Mouse (Mus musculus) embryonic facial prominence, embryonic 14.5 days (tissue): ENCODE measurements around the gene 2200002D01Rik. TPM values are rescaled to one million over a fixed set of nuclear protein-coding genes. Genes with fewer than 3 reads are reported as not detected.

Experiments
- ATAC-seq: fragments of 200-750 bp; cut with Nextera tagmentation; 2 replicates; pipeline ENCODE4 v1.8.0; 2017; ENCODE audit warnings: low read depth, moderate number of reproducible peaks, moderate TSS enrichment
- DNase-seq: peaks from one replicate; pipeline ENCODE4 v3.0.0-alpha.2; 2015; ENCODE audit warnings: low spot score
- H3K27ac ChIP-seq: fragments of 300-500 bp; sonication (generic); replicated peaks from 2 replicates; pipeline ENCODE4 v1.5.1; 2014; ENCODE audit warnings: low read depth, mild to moderate bottlenecking, low read length, moderate library complexity
- H3K27me3 ChIP-seq: fragments of 300-500 bp; sonication (generic); replicated peaks from 2 replicates; pipeline ENCODE4 v1.6.1; 2014; ENCODE audit warnings: low read length; ENCODE audit not compliant: control insufficient read depth, insufficient read depth
- H3K36me3 ChIP-seq: fragments of 300-500 bp; sonication (generic); 2 replicates; pipeline ENCODE4 v1.6.1; 2014; ENCODE audit warnings: low read length, mixed read lengths; ENCODE audit not compliant: control insufficient read depth, insufficient read depth
- H3K4me1 ChIP-seq: fragments of 300-500 bp; sonication (generic); 2 replicates; pipeline ENCODE4 v1.6.1; 2014; ENCODE audit warnings: antibody characterized with exemption, low read length; ENCODE audit not compliant: control insufficient read depth, insufficient read depth
- H3K4me2 ChIP-seq: fragments of 300-500 bp; sonication (generic); 2 replicates; pipeline ENCODE4 v1.6.1; 2014; ENCODE audit warnings: low read depth, mild to moderate bottlenecking, low read length, moderate library complexity, mixed read lengths
- H3K4me3 ChIP-seq: fragments of 300-500 bp; sonication (generic); 2 replicates; pipeline ENCODE4 v1.5.1; 2014; ENCODE audit warnings: low read depth, mild to moderate bottlenecking, low read length
- H3K9ac ChIP-seq: fragments of 300-500 bp; sonication (generic); 2 replicates; pipeline ENCODE4 v1.6.1; 2014; ENCODE audit warnings: low read depth, mild to moderate bottlenecking, low read length, moderate library complexity, mixed read lengths
- H3K9me3 ChIP-seq: fragments of 300-500 bp; sonication (generic); 2 replicates; pipeline ENCODE4 v1.6.1; 2016; ENCODE audit warnings: low read length; ENCODE audit not compliant: control insufficient read depth
- WGBS: fragments of 180-500 bp; shearing (Covaris S2); extraction: QIAGEN DNeasy Blood & Tissue Kit; methylation state at CpG from one replicate; pipeline ENCODE4 v1.1.7; 2014; 5-methylcytosine and 5-hydroxymethylcytosine counted together
- polyA plus RNA-seq: library from polyadenylated mRNA; unstranded; fragments of >200 nt; fragmentation: Nextera tagmentation; extraction: Ambion mirVana; gene quantifications from 2 replicates; pipeline ENCODE4 v1.2.1, GENCODE M21; 2014

Gene 2200002D01Rik
- polyA plus RNA-seq, 1 experiment from 2014 or later = 4.3 TPM

- no peaks in the 10 kb centered on the region for H3K36me3 ChIP-seq
- no peaks in the 10 kb centered on the region for H3K9me3 ChIP-seq
- 85% methylated on average over 4 of the region's 4 CpGs for WGBS
- H3K4me1 ChIP-seq = no peaks in the 10 kb centered on the region
- no peak overlapping the region for H3K9ac ChIP-seq
- DNase-seq (no peak), ATAC-seq (no peak)
- H3K4me3 ChIP-seq = no peak overlapping the region
- H3K4me2 ChIP-seq = no peak overlapping the region
- no peak overlapping the region for H3K27ac ChIP-seq
- H3K27me3 ChIP-seq = peaks cover 9% of the 10 kb centered on the region
These were observed 11.7 kb downstream of the 2200002D01Rik start for GRCm38 (mm10) chr7:29236593-29236992.

- no peaks in the 10 kb centered on the region for H3K36me3 ChIP-seq
- no peaks in the 10 kb centered on the region for H3K9me3 ChIP-seq
- H3K27me3 ChIP-seq = peaks cover 15% of the 10 kb centered on the region
- ATAC-seq = no peak
- no peak overlapping the region for H3K9ac ChIP-seq
- H3K4me3 ChIP-seq = no peak overlapping the region
- no peaks in the 10 kb centered on the region for H3K4me1 ChIP-seq
- no peak overlapping the region for H3K27ac ChIP-seq
- no peak for DNase-seq
- H3K4me2 ChIP-seq = no peak overlapping the region
- WGBS = 65% methylated on average over 5 of the region's 5 CpGs
These were observed 13.6 kb downstream of the 2200002D01Rik start for GRCm38 (mm10) chr7:29234661-29235060.

GRCm38 (mm10) chr7:29233745-29234144, 14.5 kb downstream of the 2200002D01Rik start:
- Histone ChIP-seq H3K4me2 (no peak overlapping the region), H3K9me3 (no peaks in the 10 kb centered on the region), H3K27me3 (peaks cover 15% of the 10 kb centered on the region), H3K36me3 (no peaks in the 10 kb centered on the region), H3K27ac (no peak overlapping the region), H3K4me1 (no peaks in the 10 kb centered on the region), H3K4me3 (no peak overlapping the region), H3K9ac (no peak overlapping the region)
- 55% methylated on average over 6 of the region's 6 CpGs for WGBS
- ATAC-seq = no peak
- peak; percentile 69 for DNase-seq

GRCm38 (mm10) chr7:29232247-29233013, 15.8 kb downstream of the 2200002D01Rik start, which contains the start of gene Kcnk6:
Gene Kcnk6, minus strand, starts transcription at chr7:29232515.
- no peaks in the 10 kb centered on the region for H3K4me1 ChIP-seq
- peak; percentile 54 for ATAC-seq

GRCm38 (mm10) chr7:29231517-29231916, 16.7 kb downstream of the 2200002D01Rik start:
- no peak overlapping the region for H3K9ac ChIP-seq
- peak overlapping the region; percentile 95 for H3K4me2 ChIP-seq
- 56% methylated on average over 3 of the region's 3 CpGs for WGBS
- peaks cover 15% of the 10 kb centered on the region for H3K27me3 ChIP-seq
- no peaks in the 10 kb centered on the region for H3K4me1 ChIP-seq
- no peaks in the 10 kb centered on the region for H3K36me3 ChIP-seq
- no peaks in the 10 kb centered on the region for H3K9me3 ChIP-seq
- H3K27ac ChIP-seq = no peak overlapping the region
- ATAC-seq (no peak), DNase-seq (no peak)
- peak overlapping the region; percentile 61 for H3K4me3 ChIP-seq

More at GRCm38 (mm10) chr7:29232247-29233013, 15.8 kb downstream of the 2200002D01Rik start, which contains the start of gene Kcnk6:
- WGBS = 2% methylated on average over 25 of the region's 62 CpGs
- peak within 1 kb of the TSS; percentile 61 for H3K4me3 ChIP-seq
- peak within 1 kb of the TSS; percentile 77 for H3K9ac ChIP-seq
- no peak within 1 kb of the TSS for H3K27ac ChIP-seq
- H3K4me2 ChIP-seq = peak within 1 kb of the TSS; percentile 95
- H3K9me3 ChIP-seq = no peaks in the 10 kb centered on the region
- H3K27me3 ChIP-seq = peaks cover 15% of the 10 kb centered on the region
- DNase-seq = no peak
- H3K36me3 ChIP-seq = no peaks in the 10 kb centered on the region

- Histone ChIP-seq H3K36me3 (no peaks in the 10 kb centered on the region), H3K4me1 (no peaks in the 10 kb centered on the region), H3K9me3 (no peaks in the 10 kb centered on the region), H3K9ac (no peak overlapping the region), H3K27ac (no peak overlapping the region), H3K4me2 (no peak overlapping the region), H3K4me3 (no peak overlapping the region), H3K27me3 (peaks cover 15% of the 10 kb centered on the region)
- no peak for DNase-seq
- WGBS = 24% methylated on average over 3 of the region's 3 CpGs
- ATAC-seq = no peak
These were observed 17.7 kb downstream of the 2200002D01Rik start for GRCm38 (mm10) chr7:29230560-29230959.

- Histone ChIP-seq H3K4me1 (no peaks in the 10 kb centered on the region), H3K36me3 (no peaks in the 10 kb centered on the region), H3K9ac (no peak overlapping the region), H3K4me3 (no peak overlapping the region), H3K27ac (no peak overlapping the region), H3K4me2 (no peak overlapping the region), H3K27me3 (peaks cover 15% of the 10 kb centered on the region), H3K9me3 (no peaks in the 10 kb centered on the region)
- 69% methylated on average over 4 of the region's 4 CpGs for WGBS
- ATAC-seq (no peak), DNase-seq (no peak)
These were observed 20.1 kb downstream of the 2200002D01Rik start for GRCm38 (mm10) chr7:29228202-29228601.

- Histone ChIP-seq H3K36me3 (no peaks in the 10 kb centered on the region), H3K9me3 (no peaks in the 10 kb centered on the region), H3K4me1 (no peaks in the 10 kb centered on the region), H3K4me2 (no peak overlapping the region), H3K27me3 (no peaks in the 10 kb centered on the region), H3K9ac (no peak overlapping the region), H3K27ac (no peak overlapping the region), H3K4me3 (no peak overlapping the region)
- ATAC-seq (no peak), DNase-seq (no peak)
- 70% methylated on average over 13 of the region's 13 CpGs for WGBS
These were observed 22.7 kb downstream of the 2200002D01Rik start for GRCm38 (mm10) chr7:29225520-29225919.
